In the genomic region with DNA sequence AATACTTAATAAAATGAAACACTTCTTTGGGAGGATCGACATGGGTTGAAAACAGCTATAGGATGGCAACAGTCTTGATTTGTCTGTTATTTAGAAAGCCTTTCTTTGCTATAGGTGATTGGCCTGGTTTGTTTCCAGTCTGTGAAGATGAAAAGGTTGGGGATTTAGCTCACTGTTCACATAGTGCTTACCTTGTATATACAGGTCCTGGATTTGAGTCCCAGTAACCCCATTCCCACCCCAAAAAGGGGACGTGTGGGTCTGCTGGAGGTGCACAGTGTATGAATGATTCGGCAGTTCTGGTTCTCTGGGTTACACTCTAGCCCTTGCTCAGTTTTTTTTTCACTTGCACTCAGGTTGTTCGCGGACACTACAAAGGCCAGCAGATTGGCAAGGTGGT, we compare ENCODE assay signal across 10 mouse cellular contexts. TPM values are rescaled to one million over a fixed set of nuclear protein-coding genes. Genes with fewer than 3 reads are reported as not detected.
DNase-seq lines count a peak whose midpoint lies in the region; ATAC-seq and TF ChIP-seq lines count a peak whose summit lies in the region.
"Had no signal": no experiment of that assay in that cellular context is flagged by ENCODE, and none has a peak within 500 bp of the region (broad histone marks: within the 10 kb centered on the region; RNA-seq: fewer than 3 reads in every experiment).

No protein-coding gene starts in this region.

- 79% methylated on average over 5 of the region's 5 CpGs for WGBS in heart, embryonic 15.5 days
- 86% methylated on average over 5 of the region's 5 CpGs for WGBS in hindbrain, embryonic 14.5 days
- 87% methylated on average over 5 of the region's 5 CpGs for WGBS in midbrain, embryonic 13.5 days

- DNase-seq in heart, postnatal 36 days, result no peak
- no peak for DNase-seq in G1E (ENCODE audit: low spot score)
- DNase-seq in hindbrain, embryonic 14.5 days (ENCODE audit: low spot score), result no peak
- no peak for DNase-seq in layer of hippocampus, postnatal 14 days (ENCODE audit: low spot score in 2 of 2)
- DNase-seq in embryo, embryonic 10.5 days (ENCODE audit: low spot score), result no peak
- no peak for DNase-seq in gastrocnemius, postnatal 10 days
- DNase-seq: cerebellum, adult 11 months; kidney, adult 18-20 months had no signal

- peaks cover 12% of the 10 kb centered on the region for H3K4me1 ChIP-seq in heart, embryonic 15.5 days (replicated peaks)
- peaks cover 63% of the 10 kb centered on the region for H3K4me1 ChIP-seq in G1E (ENCODE audit: insufficient read depth, low read depth, low read length)
- H3K4me1 ChIP-seq in hindbrain, embryonic 14.5 days (replicated peaks; ENCODE audit: control insufficient read depth, insufficient read depth, low read length), result peaks cover 5% of the 10 kb centered on the region
- H3K4me1 ChIP-seq in midbrain, embryonic 13.5 days (replicated peaks), result peaks cover 8% of the 10 kb centered on the region

- no peak for TF ChIP-seq CTCF in G1E (IDR thresholded peaks at IDR 0.05; ENCODE audit: low read depth, low read length)

- no peaks in the 10 kb centered on the region for H3K9me3 ChIP-seq in heart, embryonic 15.5 days (replicated peaks)
- no peaks in the 10 kb centered on the region for H3K9me3 ChIP-seq in G1E (replicated peaks)
- H3K9me3 ChIP-seq in hindbrain, embryonic 14.5 days (ENCODE audit: control insufficient read depth, low read length), result no peaks in the 10 kb centered on the region
- H3K9me3 ChIP-seq in midbrain, embryonic 13.5 days, result no peaks in the 10 kb centered on the region

- H3K4me3 ChIP-seq in heart, embryonic 15.5 days, result peak overlapping the region; percentile 97
- H3K4me3 ChIP-seq in G1E (ENCODE audit: low read depth, low read length), result peak overlapping the region; percentile 92
- H3K4me3 ChIP-seq in hindbrain, embryonic 14.5 days (replicated peaks; ENCODE audit: low read length), result peak overlapping the region; percentile 98
- peak overlapping the region; percentile 97 for H3K4me3 ChIP-seq in midbrain, embryonic 13.5 days (replicated peaks)

- peaks cover 3% of the 10 kb centered on the region; the same call in 1 of the 2 replicates for H3K27me3 ChIP-seq in heart, embryonic 15.5 days
- H3K27me3 ChIP-seq in G1E (ENCODE audit: insufficient read depth, low read length), result peaks cover 5% of the 10 kb centered on the region; the same call in 1 of the 2 replicates
- no peaks in the 10 kb centered on the region for H3K27me3 ChIP-seq in hindbrain, embryonic 14.5 days (ENCODE audit: control insufficient read depth, insufficient read depth, low read length)
- H3K27me3 ChIP-seq in midbrain, embryonic 13.5 days, result peaks cover 10% of the 10 kb centered on the region; the same call in 1 of the 2 replicates

- peak overlapping the region; percentile 83 for H3K4me2 ChIP-seq in heart, embryonic 15.5 days
- peak overlapping the region; percentile 79 for H3K4me2 ChIP-seq in hindbrain, embryonic 14.5 days (replicated peaks)
- H3K4me2 ChIP-seq in midbrain, embryonic 13.5 days (replicated peaks), result peak overlapping the region; percentile 82

- H3K36me3 ChIP-seq in heart, embryonic 15.5 days, result peaks cover 38% of the 10 kb centered on the region
- peaks cover 51% of the 10 kb centered on the region for H3K36me3 ChIP-seq in G1E (replicated peaks)
- peaks cover 49% of the 10 kb centered on the region for H3K36me3 ChIP-seq in hindbrain, embryonic 14.5 days (replicated peaks; ENCODE audit: control insufficient read depth, insufficient read depth)
- peaks cover 47% of the 10 kb centered on the region for H3K36me3 ChIP-seq in midbrain, embryonic 13.5 days

- intact Hi-C loops in heart, postnatal 36 days (cut with DNase I), result loop anchor here (5.0 kb wide), 1 partner anchor 224 kb away; a partner anchor contains a TSS

- peak overlapping the region; percentile 6; the same call in 1 of the 2 replicates for H3K27ac ChIP-seq in heart, embryonic 15.5 days
- H3K27ac ChIP-seq in hindbrain, embryonic 14.5 days, result no peak overlapping the region
- no peak overlapping the region for H3K27ac ChIP-seq in midbrain, embryonic 13.5 days

- ATAC-seq in heart, embryonic 15.5 days (replicated peaks; ENCODE audit: insufficient number of reproducible peaks, insufficient read depth, low FRiP score, low read depth), result no peak
- no peak for ATAC-seq in G1E (ENCODE audit: extremely low read depth, insufficient number of reproducible peaks, low FRiP score, poor library complexity, severe bottlenecking)
- ATAC-seq in hindbrain, embryonic 14.5 days (ENCODE audit: low FRiP score), result no peak
- no peak for ATAC-seq in midbrain, embryonic 13.5 days

- peak overlapping the region; percentile 94 for H3K9ac ChIP-seq in heart, embryonic 15.5 days
- peak overlapping the region; percentile 98 for H3K9ac ChIP-seq in hindbrain, embryonic 14.5 days
- H3K9ac ChIP-seq in midbrain, embryonic 13.5 days (replicated peaks), result peak overlapping the region; percentile 99

RNA-seq across cellular contexts. Expression of a gene that starts 1.4 kb away (rescaled TPM):
- polyA plus RNA-seq in heart, embryonic 15.5 days (2015; fragmentation: Nextera tagmentation; extraction: Ambion mirVana), result 507 and 557 TPM in 2 replicates
- total RNA-seq in heart, postnatal 36 days (2021), result 100 to 1,000 TPM; 655 to 678 TPM
- total RNA-seq in G1E (2014; fragmentation: Nextera tagmentation), result 1,627 and 1,719 TPM in 2 replicates
- 4,471 and 4,820 TPM in 2 replicates for total RNA-seq in G1E (2017)
- 273 and 318 TPM in 2 replicates for polyA plus RNA-seq in G1E (2012)
- polyA plus RNA-seq in hindbrain, embryonic 14.5 days (2014; fragmentation: Nextera tagmentation; extraction: Ambion mirVana), result 573 and 680 TPM in 2 replicates
- 718 and 727 TPM in 2 replicates for polyA plus RNA-seq in midbrain, embryonic 13.5 days (2015; fragmentation: Nextera tagmentation; extraction: Ambion mirVana)
- 100 to 1,000 TPM; 611 to 652 TPM for total RNA-seq in layer of hippocampus, postnatal 14 days (2021)
- 1,000 to 10,000 TPM in 1 of 2 experiments, 100 to 1,000 TPM in 1; 992 to 1,013 TPM for total RNA-seq in gastrocnemius, postnatal 10 days (2021)

RNA-seq across cellular contexts. Expression of a gene that starts 14.5 kb away (rescaled TPM):
- 0.05 and 0.19 TPM in 2 replicates for polyA plus RNA-seq in heart, embryonic 15.5 days (2015; fragmentation: Nextera tagmentation; extraction: Ambion mirVana)
- total RNA-seq in heart, postnatal 36 days (2021), result not detected
- total RNA-seq in G1E (2014; fragmentation: Nextera tagmentation) (not detected in 2 replicates), G1E (2017) (0.06 and 0.11 TPM in 2 replicates)
- not detected in 2 replicates for polyA plus RNA-seq in G1E (2012)
- not detected in 2 replicates for polyA plus RNA-seq in hindbrain, embryonic 14.5 days (2014; fragmentation: Nextera tagmentation; extraction: Ambion mirVana)
- 0.04 and 0.05 TPM in 2 replicates for polyA plus RNA-seq in midbrain, embryonic 13.5 days (2015; fragmentation: Nextera tagmentation; extraction: Ambion mirVana)
- total RNA-seq in layer of hippocampus, postnatal 14 days (2021), result not detected
- not detected for total RNA-seq in gastrocnemius, postnatal 10 days (2021)

RNA-seq across cellular contexts. Expression of a gene that starts 24.1 kb away (rescaled TPM):
- polyA plus RNA-seq in heart, embryonic 15.5 days (2015; fragmentation: Nextera tagmentation; extraction: Ambion mirVana), result not detected in 2 replicates
- total RNA-seq in heart, postnatal 36 days (2021), result not detected
- total RNA-seq in G1E (2014; fragmentation: Nextera tagmentation) (not detected in 2 replicates), G1E (2017) (not detected in 2 replicates)
- polyA plus RNA-seq in G1E (2012), result not detected in 2 replicates
- polyA plus RNA-seq in hindbrain, embryonic 14.5 days (2014; fragmentation: Nextera tagmentation; extraction: Ambion mirVana), result 0.52 and 0.56 TPM in 2 replicates
- 0.57 and 0.73 TPM in 2 replicates for polyA plus RNA-seq in midbrain, embryonic 13.5 days (2015; fragmentation: Nextera tagmentation; extraction: Ambion mirVana)
- total RNA-seq in layer of hippocampus, postnatal 14 days (2021), result under 1 TPM; 0.33 to 0.41 TPM
- total RNA-seq in gastrocnemius, postnatal 10 days (2021), result not detected

RNA-seq across cellular contexts. Expression of a gene that starts 31.2 kb away (rescaled TPM):
- 65.5 and 69.3 TPM in 2 replicates for polyA plus RNA-seq in heart, embryonic 15.5 days (2015; fragmentation: Nextera tagmentation; extraction: Ambion mirVana)
- 10 to 100 TPM; 60.9 to 71.3 TPM for total RNA-seq in heart, postnatal 36 days (2021)
- total RNA-seq in G1E (2014; fragmentation: Nextera tagmentation) (39.4 and 48.7 TPM in 2 replicates), G1E (2017) (52.3 and 64.3 TPM in 2 replicates)
- polyA plus RNA-seq in G1E (2012), result 26.2 and 40.3 TPM in 2 replicates
- 91.2 and 97.1 TPM in 2 replicates for polyA plus RNA-seq in hindbrain, embryonic 14.5 days (2014; fragmentation: Nextera tagmentation; extraction: Ambion mirVana)
- 79.9 and 80.8 TPM in 2 replicates for polyA plus RNA-seq in midbrain, embryonic 13.5 days (2015; fragmentation: Nextera tagmentation; extraction: Ambion mirVana)
- 10 to 100 TPM; 85.1 to 93.1 TPM for total RNA-seq in layer of hippocampus, postnatal 14 days (2021)
- 10 to 100 TPM; 58.3 to 68.8 TPM for total RNA-seq in gastrocnemius, postnatal 10 days (2021)

RNA-seq across cellular contexts. Expression of a gene that starts 54.5 kb away (rescaled TPM):
- polyA plus RNA-seq in heart, embryonic 15.5 days (2015; fragmentation: Nextera tagmentation; extraction: Ambion mirVana), result 10.8 and 12.7 TPM in 2 replicates
- 10 to 100 TPM; 25.6 to 32.5 TPM for total RNA-seq in heart, postnatal 36 days (2021)
- total RNA-seq in G1E (2014; fragmentation: Nextera tagmentation) (not detected in 2 replicates), G1E (2017) (0.12 and 0.22 TPM in 2 replicates)
- not detected in 2 replicates for polyA plus RNA-seq in G1E (2012)
- 20.1 and 23.4 TPM in 2 replicates for polyA plus RNA-seq in hindbrain, embryonic 14.5 days (2014; fragmentation: Nextera tagmentation; extraction: Ambion mirVana)
- 12.1 and 13.6 TPM in 2 replicates for polyA plus RNA-seq in midbrain, embryonic 13.5 days (2015; fragmentation: Nextera tagmentation; extraction: Ambion mirVana)
- 1 to 10 TPM; 7.6 to 9.7 TPM for total RNA-seq in layer of hippocampus, postnatal 14 days (2021)
- 10 to 100 TPM; 13.0 to 17.1 TPM for total RNA-seq in gastrocnemius, postnatal 10 days (2021)
